Mouse (Mus musculus): ENCODE results near the gene Lrrc41. TPM values are rescaled to one million over a fixed set of nuclear protein-coding genes. Genes with fewer than 3 reads are reported as not detected.

The Lrrc41 gene
- polyA plus RNA-seq, 1 experiment: 11.4 TPM

GRCm38 (mm10) chr4:116049211-116049610, 25.9 kb upstream of the Lrrc41 start:
- H3K27ac ChIP-seq (ENCODE audit: control insufficient read depth, insufficient read depth, low read depth, low read length, poor library complexity): no peak overlapping the region
- 83% methylated on average over 3 of the region's 3 CpGs for WGBS

GRCm38 (mm10) chr4:116052526-116053293, 22.4 kb upstream of the Lrrc41 start:
- Histone ChIP-seq H3K4me1 (ENCODE audit: control insufficient read depth, insufficient read depth, low read length) (no peaks in the 10 kb centered on the region; the same call in 1 of the 2 replicates), H3K4me3 (replicated peaks; ENCODE audit: control insufficient read depth, low read depth, low read length) (peak overlapping the region; percentile 50), H3K27ac (ENCODE audit: control insufficient read depth, insufficient read depth, low read depth, low read length, poor library complexity) (peak overlapping the region; percentile 81)
- TF ChIP-seq POLR2A (IDR thresholded peaks at IDR 0.05; ENCODE audit: borderline replicate concordance, control insufficient read depth, low read depth, low read length): no peak
- TF ChIP-seq CTCF (IDR thresholded peaks at IDR 0.05; ENCODE audit: control insufficient read depth, insufficient read depth, low read length): peak; percentile 26; the same call in 1 of the 2 replicates
- WGBS: 7% methylated on average over 22 of the region's 22 CpGs

More at GRCm38 (mm10) chr4:116049211-116049610, 25.9 kb upstream of the Lrrc41 start:
- no peak for TF ChIP-seq POLR2A (IDR thresholded peaks at IDR 0.05; ENCODE audit: borderline replicate concordance, control insufficient read depth, low read depth, low read length)
- TF ChIP-seq CTCF (IDR thresholded peaks at IDR 0.05; ENCODE audit: control insufficient read depth, insufficient read depth, low read length): no peak
- Histone ChIP-seq H3K4me3 (replicated peaks; ENCODE audit: control insufficient read depth, low read depth, low read length) (no peak overlapping the region), H3K4me1 (ENCODE audit: control insufficient read depth, insufficient read depth, low read length) (no peaks in the 10 kb centered on the region)

DNA sequence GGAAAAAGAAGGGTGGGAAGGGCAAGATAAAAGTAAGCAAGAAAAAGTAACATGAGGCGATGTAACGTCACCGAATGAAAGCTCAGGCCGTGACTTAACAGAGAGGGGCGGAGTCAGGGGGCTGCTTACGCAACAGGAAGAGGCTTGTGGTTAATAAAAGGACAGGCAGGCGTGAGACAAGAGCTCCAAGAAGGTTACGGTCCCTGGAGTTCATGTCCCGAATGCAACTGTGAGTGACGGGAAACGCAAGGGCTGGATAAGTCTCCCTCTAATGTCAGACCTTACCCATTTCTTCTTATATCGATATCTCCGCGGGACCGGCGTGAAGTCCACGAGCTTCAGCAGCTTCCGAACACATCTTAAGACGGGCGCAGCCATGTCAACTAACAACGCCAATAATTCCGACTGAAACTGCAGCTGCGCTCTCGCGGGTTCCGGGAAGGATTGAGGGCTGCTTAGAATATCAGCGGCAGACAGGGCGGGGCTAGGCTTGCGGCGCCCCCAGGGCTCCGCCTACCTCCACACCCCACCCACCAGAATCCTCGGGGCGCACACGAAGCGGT, 21.6 kb upstream of the Lrrc41 start, which contains the start of gene Nsun4:
Gene Nsun4 (minus strand): TSS at position 478 of the 563 bp plus-strand sequence.
- WGBS: under 1% methylated on average over 35 of the region's 35 CpGs
- peak within 1 kb of the TSS; percentile 81 for H3K27ac ChIP-seq (ENCODE audit: control insufficient read depth, insufficient read depth, low read depth, low read length, poor library complexity)
- TF ChIP-seq POLR2A (IDR thresholded peaks at IDR 0.05; ENCODE audit: borderline replicate concordance, control insufficient read depth, low read depth, low read length) (peak; percentile 54; the same call in 1 of the 2 replicates), CTCF (IDR thresholded peaks at IDR 0.05; ENCODE audit: control insufficient read depth, insufficient read depth, low read length) (no peak)
- peak within 1 kb of the TSS; percentile 86 for H3K4me3 ChIP-seq (replicated peaks; ENCODE audit: control insufficient read depth, low read depth, low read length)
- H3K4me1 ChIP-seq (ENCODE audit: control insufficient read depth, insufficient read depth, low read length): no peaks in the 10 kb centered on the region; the same call in 1 of the 2 replicates

DNA sequence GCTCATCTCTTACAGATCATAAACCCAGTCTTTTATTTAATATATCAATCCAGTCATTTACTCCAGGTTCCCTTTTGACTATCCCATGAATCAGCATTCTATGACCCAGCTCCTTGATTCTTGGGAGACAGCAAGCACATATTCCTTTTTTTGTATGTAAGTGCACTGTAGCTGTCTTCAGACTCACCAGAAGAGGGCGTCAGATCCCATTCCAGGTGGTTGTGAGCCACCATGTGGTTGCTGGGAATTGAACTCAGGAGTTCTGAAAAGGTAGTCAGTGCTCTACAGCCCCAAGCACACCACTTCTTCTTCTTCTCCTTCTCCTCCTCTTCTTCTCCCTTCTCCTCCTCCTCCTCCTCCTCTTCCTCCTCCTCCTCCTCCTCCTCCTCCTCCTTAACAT, 17.5 kb upstream of the Lrrc41 start:
- WGBS: 16% methylated on average over 1 of the region's 1 CpGs
- Histone ChIP-seq H3K4me1 (ENCODE audit: control insufficient read depth, insufficient read depth, low read length) (no peaks in the 10 kb centered on the region; the same call in 1 of the 2 replicates), H3K27ac (ENCODE audit: control insufficient read depth, insufficient read depth, low read depth, low read length, poor library complexity) (no peak overlapping the region), H3K4me3 (replicated peaks; ENCODE audit: control insufficient read depth, low read depth, low read length) (no peak overlapping the region)
- TF ChIP-seq CTCF (IDR thresholded peaks at IDR 0.05; ENCODE audit: control insufficient read depth, insufficient read depth, low read length) (no peak), POLR2A (IDR thresholded peaks at IDR 0.05; ENCODE audit: borderline replicate concordance, control insufficient read depth, low read depth, low read length) (no peak)

GRCm38 (mm10) chr4:116059012-116059726, 15.9 kb upstream of the Lrrc41 start:
- 81% methylated on average over 5 of the region's 5 CpGs for WGBS
- Histone ChIP-seq H3K27ac (ENCODE audit: control insufficient read depth, insufficient read depth, low read depth, low read length, poor library complexity) (no peak overlapping the region), H3K4me1 (ENCODE audit: control insufficient read depth, insufficient read depth, low read length) (no peaks in the 10 kb centered on the region; the same call in 1 of the 2 replicates), H3K4me3 (replicated peaks; ENCODE audit: control insufficient read depth, low read depth, low read length) (no peak overlapping the region)
- TF ChIP-seq CTCF (IDR thresholded peaks at IDR 0.05; ENCODE audit: control insufficient read depth, insufficient read depth, low read length): no peak
- no peak for TF ChIP-seq POLR2A (IDR thresholded peaks at IDR 0.05; ENCODE audit: borderline replicate concordance, control insufficient read depth, low read depth, low read length)

GRCm38 (mm10) chr4:116063855-116064254, 11.2 kb upstream of the Lrrc41 start:
- no peak for TF ChIP-seq CTCF (IDR thresholded peaks at IDR 0.05; ENCODE audit: control insufficient read depth, insufficient read depth, low read length)
- TF ChIP-seq POLR2A (IDR thresholded peaks at IDR 0.05; ENCODE audit: borderline replicate concordance, control insufficient read depth, low read depth, low read length): no peak
- Histone ChIP-seq H3K27ac (ENCODE audit: control insufficient read depth, insufficient read depth, low read depth, low read length, poor library complexity) (no peak overlapping the region), H3K4me3 (replicated peaks; ENCODE audit: control insufficient read depth, low read depth, low read length) (no peak overlapping the region), H3K4me1 (ENCODE audit: control insufficient read depth, insufficient read depth, low read length) (no peaks in the 10 kb centered on the region)
- WGBS: 61% methylated on average over 1 of the region's 1 CpGs

DNA sequence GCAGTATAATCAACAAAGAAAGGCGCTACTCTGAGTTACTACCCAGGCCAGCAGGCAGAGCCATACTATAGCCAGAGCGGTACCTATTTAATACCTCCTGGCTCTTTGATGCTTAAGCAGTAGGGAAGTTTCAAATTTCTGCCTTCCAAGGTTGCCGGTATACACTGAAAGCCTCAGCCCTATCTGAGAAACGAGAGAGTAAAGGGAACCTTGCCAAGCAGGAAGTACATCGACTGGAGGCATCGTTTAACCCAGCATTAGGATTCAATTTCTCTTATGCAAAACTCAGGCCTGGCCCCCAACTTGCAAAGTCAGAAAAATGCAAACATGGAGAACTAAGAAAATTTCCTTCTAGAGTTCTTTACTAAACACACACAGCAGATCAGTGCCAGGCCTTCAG, 5.0 kb upstream of the Lrrc41 start:
- TF ChIP-seq POLR2A (IDR thresholded peaks at IDR 0.05; ENCODE audit: borderline replicate concordance, control insufficient read depth, low read depth, low read length) (no peak), CTCF (IDR thresholded peaks at IDR 0.05; ENCODE audit: control insufficient read depth, insufficient read depth, low read length) (no peak)
- WGBS: 51% methylated on average over 6 of the region's 6 CpGs
- Histone ChIP-seq H3K4me3 (replicated peaks; ENCODE audit: control insufficient read depth, low read depth, low read length) (no peak overlapping the region), H3K4me1 (ENCODE audit: control insufficient read depth, insufficient read depth, low read length) (no peaks in the 10 kb centered on the region; the same call in 1 of the 2 replicates), H3K27ac (ENCODE audit: control insufficient read depth, insufficient read depth, low read depth, low read length, poor library complexity) (no peak overlapping the region)

GRCm38 (mm10) chr4:116073146-116073545, 1.9 kb upstream of the Lrrc41 start:
- 41% methylated on average over 4 of the region's 4 CpGs for WGBS

More at GRCm38 (mm10) chr4:116073146-116073545, 1.9 kb upstream of the Lrrc41 start:
- Histone ChIP-seq H3K4me1 (ENCODE audit: control insufficient read depth, insufficient read depth, low read length) (no peaks in the 10 kb centered on the region; the same call in 1 of the 2 replicates), H3K27ac (ENCODE audit: control insufficient read depth, insufficient read depth, low read depth, low read length, poor library complexity) (no peak overlapping the region), H3K4me3 (replicated peaks; ENCODE audit: control insufficient read depth, low read depth, low read length) (no peak overlapping the region)
- TF ChIP-seq POLR2A (IDR thresholded peaks at IDR 0.05; ENCODE audit: borderline replicate concordance, control insufficient read depth, low read depth, low read length) (no peak), CTCF (IDR thresholded peaks at IDR 0.05; ENCODE audit: control insufficient read depth, insufficient read depth, low read length) (no peak)
